Mouse (Mus musculus) MEL (cell line): ENCODE measurements around the gene Heg1. TPM values are rescaled to one million over a fixed set of nuclear protein-coding genes. Genes with fewer than 3 reads are reported as not detected.

Source experiments
- DNase-seq: peaks from one replicate; pipeline ENCODE4 v3.0.0; 2011; ENCODE audit warnings: low read depth, low spot score
- H3K27ac ChIP-seq: 2 replicates; pipeline ENCODE4 v1.5.1; 2012; ENCODE audit warnings: low read depth, mild to moderate bottlenecking, control low read depth, low read length, moderate library complexity; ENCODE audit not compliant: control insufficient read depth
- H3K27me3 ChIP-seq, 2 experiments: fragments of 150-350 bp in 1 of 2; sonication (generic) in 1 of 2; 2 replicates each; pipeline ENCODE4 v1.6.1; 2012; ENCODE audit warnings: low read length in 2 of 2, mild to moderate bottlenecking in 2 of 2, improper control_type of control experiment in 1 of 2, moderate library complexity in 1 of 2; ENCODE audit not compliant: insufficient read depth in 2 of 2, control insufficient read depth in 1 of 2
- H3K36me3 ChIP-seq, 2 experiments: 2 replicates each; pipeline ENCODE4 v1.6.1; 2012 to 2014; ENCODE audit warnings: low read length in 2 of 2, improper control_type of control experiment in 1 of 2, inconsistent platforms in 1 of 2, mild to moderate bottlenecking in 1 of 2; ENCODE audit not compliant: insufficient read depth in 2 of 2, control insufficient read depth in 1 of 2
- H3K4me1 ChIP-seq, 2 experiments: fragments of 150-350 bp in 1 of 2; sonication (generic) in 1 of 2; 2 replicates each; pipeline ENCODE4 v1.6.1; 2012; ENCODE audit warnings: low read length in 2 of 2, improper control_type of control experiment in 1 of 2, mild to moderate bottlenecking in 1 of 2; ENCODE audit not compliant: insufficient read depth in 2 of 2, control insufficient read depth in 1 of 2
- H3K4me3 ChIP-seq, 2 experiments: fragments of 150-350 bp in 1 of 2; sonication (generic) in 1 of 2; 2 replicates each; pipeline ENCODE4 v1.5.1; 2012; ENCODE audit warnings: low read depth in 2 of 2, low read length in 2 of 2, mild to moderate bottlenecking in 2 of 2, moderate library complexity in 2 of 2, control low read depth in 1 of 2, improper control_type of control experiment in 1 of 2; ENCODE audit not compliant: control insufficient read depth in 1 of 2, insufficient read depth in 1 of 2
- H3K79me2 ChIP-seq: 2 replicates; pipeline ENCODE4 v1.6.1; 2012; ENCODE audit warnings: mild to moderate bottlenecking, low read length, moderate library complexity; ENCODE audit not compliant: control insufficient read depth, poor library complexity, insufficient read depth
- H3K9ac ChIP-seq: 2 replicates; pipeline ENCODE4 v1.6.1; 2012; ENCODE audit warnings: low read depth, mild to moderate bottlenecking, control low read depth, low read length, moderate library complexity; ENCODE audit not compliant: control insufficient read depth, poor library complexity, severe bottlenecking
- H3K9me3 ChIP-seq: fragments of 150-350 bp; sonication (generic); replicated peaks from 2 replicates; pipeline ENCODE4 v1.6.1; 2012; ENCODE audit warnings: mild to moderate bottlenecking, low read length, improper control_type of control experiment, moderate library complexity; ENCODE audit not compliant: insufficient read depth
- BHLHE40 ChIP-seq: IDR thresholded peaks from 2 replicates; pipeline ENCODE4 v1.6.1; 2012; ENCODE audit warnings: low read depth, mild to moderate bottlenecking, inconsistent platforms, low read length, improper control_type of control experiment, borderline replicate concordance
- CHD1 ChIP-seq: IDR thresholded peaks from 2 replicates; pipeline ENCODE4 v1.6.1; 2012; ENCODE audit warnings: low read depth, mild to moderate bottlenecking, inconsistent platforms, low read length, improper control_type of control experiment
- CTCF ChIP-seq, 3 experiments: IDR thresholded peaks in 2 of 3; conservative IDR thresholded peaks in 1 of 3; 2 replicates each; pipeline ENCODE4 v1.5.1; 2011 to 2012; ENCODE audit warnings: low read length in 3 of 3, low read depth in 2 of 3, mild to moderate bottlenecking in 2 of 3, improper control_type of control experiment in 1 of 3, inconsistent platforms in 1 of 3, mixed read lengths in 1 of 3, moderate library complexity in 1 of 3; ENCODE audit not compliant: control insufficient read depth in 1 of 3, insufficient read depth in 1 of 3, poor library complexity in 1 of 3, severe bottlenecking in 1 of 3
- EP300 ChIP-seq, 2 experiments: IDR thresholded peaks; 2 replicates each; pipeline ENCODE4 v1.6.1; 2011; ENCODE audit warnings: improper control_type of control experiment in 2 of 2, low read length in 2 of 2, low read depth in 1 of 2, mild to moderate bottlenecking in 1 of 2
- GABPA ChIP-seq: IDR thresholded peaks from 2 replicates; pipeline ENCODE4 v1.6.1; 2012; ENCODE audit warnings: low read depth, mild to moderate bottlenecking, inconsistent platforms, low read length, improper control_type of control experiment, moderate library complexity
- GATA1 ChIP-seq: IDR thresholded peaks from 2 replicates; pipeline ENCODE4 v1.6.1; 2011; ENCODE audit warnings: low read depth, low read length, improper control_type of control experiment
- HCFC1 ChIP-seq: IDR thresholded peaks from 2 replicates; pipeline ENCODE4 v1.6.1; 2012; ENCODE audit warnings: low read depth, mild to moderate bottlenecking, inconsistent platforms, low read length, improper control_type of control experiment, moderate library complexity
- MAX ChIP-seq: IDR thresholded peaks from 2 replicates; pipeline ENCODE4 v1.6.1; 2011; ENCODE audit warnings: low read length, improper control_type of control experiment
- POLR2A ChIP-seq, 2 experiments: IDR thresholded peaks; 2 replicates each; pipeline ENCODE4 v1.6.1; 2011 to 2012; ENCODE audit warnings: low read length in 2 of 2, mild to moderate bottlenecking in 2 of 2, control low read depth in 1 of 2, improper control_type of control experiment in 1 of 2, low read depth in 1 of 2, moderate library complexity in 1 of 2; ENCODE audit not compliant: control insufficient read depth in 1 of 2, insufficient read depth in 1 of 2, poor library complexity in 1 of 2
- RAD21 ChIP-seq: IDR thresholded peaks from 2 replicates; pipeline ENCODE4 v1.6.1; 2011; ENCODE audit warnings: mild to moderate bottlenecking, low read depth, low read length, improper control_type of control experiment
- RCOR1 ChIP-seq: IDR thresholded peaks from 2 replicates; pipeline ENCODE4 v1.6.1; 2012; ENCODE audit warnings: low read depth, mild to moderate bottlenecking, inconsistent platforms, low read length, improper control_type of control experiment
- SIN3A ChIP-seq: IDR thresholded peaks from 2 replicates; pipeline ENCODE4 v1.6.1; 2012; ENCODE audit warnings: low read length, improper control_type of control experiment, inconsistent platforms
- TAL1 ChIP-seq: IDR thresholded peaks from 2 replicates; pipeline ENCODE4 v1.6.1; 2012; ENCODE audit warnings: mild to moderate bottlenecking, inconsistent platforms, low read length, moderate library complexity, mixed read lengths
- TCF12 ChIP-seq: IDR thresholded peaks from 2 replicates; pipeline ENCODE4 v1.6.1; 2014; ENCODE audit warnings: low read depth, mild to moderate bottlenecking, inconsistent platforms, low read length, improper control_type of control experiment, moderate library complexity
- UBTF ChIP-seq: IDR thresholded peaks from 2 replicates; pipeline ENCODE4 v1.6.1; 2012; ENCODE audit warnings: low read depth, mild to moderate bottlenecking, inconsistent platforms, low read length, improper control_type of control experiment, moderate library complexity, borderline replicate concordance; ENCODE audit not compliant: insufficient read depth
- USF1 ChIP-seq: IDR thresholded peaks from 2 replicates; pipeline ENCODE4 v1.6.1; 2014; ENCODE audit warnings: low read depth, mild to moderate bottlenecking, inconsistent platforms, low read length, improper control_type of control experiment, moderate library complexity
- USF2 ChIP-seq, 2 experiments: IDR thresholded peaks; 2 replicates each; pipeline ENCODE4 v1.6.1; 2011 to 2012; ENCODE audit warnings: improper control_type of control experiment in 2 of 2, low read length in 2 of 2, borderline replicate concordance in 1 of 2, inconsistent platforms in 1 of 2, low read depth in 1 of 2, mild to moderate bottlenecking in 1 of 2; ENCODE audit not compliant: insufficient read depth in 1 of 2
- ZC3H11A ChIP-seq: IDR thresholded peaks from 2 replicates; pipeline ENCODE4 v1.6.1; 2012; ENCODE audit warnings: low read depth, mild to moderate bottlenecking, inconsistent platforms, low read length, improper control_type of control experiment
- ZKSCAN1 ChIP-seq: IDR thresholded peaks from 2 replicates; pipeline ENCODE4 v1.6.1; 2012; ENCODE audit warnings: low read depth, mild to moderate bottlenecking, inconsistent platforms, low read length, improper control_type of control experiment, moderate library complexity
- ZNF384 ChIP-seq: IDR thresholded peaks from 2 replicates; pipeline ENCODE4 v1.6.1; 2012; ENCODE audit warnings: low read depth, mild to moderate bottlenecking, inconsistent platforms, low read length, improper control_type of control experiment
- polyA plus RNA-seq, 2 experiments: library from polyadenylated mRNA; stranded (reverse) in 1 of 2; unstranded in 1 of 2; fragments of >175 nt in 1 of 2; fragments of >200 nt in 1 of 2; gene quantifications; 2 replicates each; pipeline versions ENCODE4 v1.2.1 to v1.2.4; 2012; ENCODE audit warnings: low replicate concordance in 2 of 2, low read depth in 1 of 2; ENCODE audit not compliant: insufficient read length in 2 of 2, insufficient read depth in 1 of 2, missing spikeins in 1 of 2
- total RNA-seq: library from RNA; depleted of rRNA; stranded (reverse); fragments of 300-350 nt; gene quantifications from 2 replicates; pipeline ENCODE4 v1.2.3, GENCODE M21; 2012

The Heg1 gene
- total and polyA plus RNA-seq, 3 experiments: 4.1 to 72.0 (median 6.9) TPM

DNA sequence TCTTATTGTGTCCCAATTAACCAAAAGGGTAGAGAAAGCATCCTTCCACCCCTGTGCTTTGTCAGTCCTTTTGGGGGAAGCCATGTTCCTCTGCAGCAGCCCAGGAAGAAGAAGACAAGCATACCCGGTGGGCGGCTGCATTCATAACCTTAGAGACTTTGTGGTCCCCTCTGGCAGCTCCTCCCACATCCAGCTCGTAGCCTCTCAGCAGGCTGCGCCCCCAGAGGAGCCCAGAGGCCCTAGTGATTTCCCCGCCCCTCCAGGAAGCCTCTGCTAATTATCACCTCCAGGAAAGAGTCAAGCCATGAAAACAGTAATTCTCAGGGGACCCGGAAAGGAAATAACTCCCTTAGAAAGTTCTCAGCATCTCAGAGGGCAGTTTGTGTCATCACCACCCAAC lies 21.1 kb downstream of the Heg1 start:
- Histone ChIP-seq H3K9ac (no peak overlapping the region), H3K36me3 (no peaks in the 10 kb centered on the region), H3K79me2 (no peaks in the 10 kb centered on the region), H3K9me3 (no peaks in the 10 kb centered on the region), H3K27me3 (no peaks in the 10 kb centered on the region), H3K4me1 (no peaks in the 10 kb centered on the region), H3K4me3 (no peak overlapping the region), H3K27ac (no peak overlapping the region)
- TF ChIP-seq ZC3H11A: no peak
- DNase-seq: no peak

DNA sequence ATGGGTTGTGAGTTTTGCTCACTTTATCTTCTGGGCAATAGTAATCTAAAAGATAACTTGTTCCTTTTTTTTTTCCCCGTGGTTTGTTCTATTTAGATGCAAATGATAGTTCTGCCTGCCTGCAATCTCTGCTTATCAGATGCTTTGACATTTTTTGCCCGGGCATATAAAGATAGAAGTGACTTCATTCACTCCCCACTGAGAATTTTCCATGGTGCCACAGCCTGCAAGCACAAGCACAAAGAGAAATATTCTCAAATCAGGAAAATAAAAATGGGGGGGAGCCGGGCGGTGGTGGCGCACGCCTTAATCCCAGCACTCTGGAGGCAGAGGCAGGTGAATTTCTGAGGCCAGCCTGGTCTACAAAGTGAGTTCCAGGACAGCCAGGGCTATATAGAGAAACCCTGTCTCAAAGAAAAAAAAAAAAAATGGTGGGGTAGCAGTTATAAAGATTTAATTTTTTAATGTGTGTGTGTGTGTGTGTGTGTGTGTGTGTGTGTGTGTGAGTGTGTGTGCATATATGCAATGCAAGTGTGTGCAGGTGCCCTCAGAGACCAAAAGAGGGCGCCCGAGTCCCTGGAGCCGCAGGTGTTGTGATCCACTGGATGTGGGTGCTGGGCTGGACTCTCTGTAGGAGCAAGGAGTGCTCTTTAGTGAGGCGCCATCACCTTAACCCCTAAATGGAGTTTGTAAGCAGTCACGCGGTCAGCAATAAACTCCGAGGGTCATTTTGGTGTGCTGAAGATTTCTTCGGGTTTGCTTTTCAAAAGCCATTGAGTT lies 22.1 kb downstream of the Heg1 start:
- H3K36me3 ChIP-seq: no peaks in the 10 kb centered on the region
- no peak for DNase-seq
- TF ChIP-seq USF1 (no peak), RCOR1 (peak; percentile 38; the same call in 1 of the 2 replicates), ZNF384 (peak; percentile 23; the same call in 1 of the 2 replicates), RAD21 (no peak; the same call in 1 of the 2 replicates), GATA1 (peak; percentile 14; the same call in 1 of the 2 replicates), CTCF (IDR thresholded peaks at IDR 0.05 in 2 of 3, conservative IDR thresholded peaks at IDR 0.05 in 1 of 3; ENCODE audit: control insufficient read depth in 1 of 3, insufficient read depth in 1 of 3, low read depth in 2 of 3, low read length in 3 of 3, poor library complexity in 1 of 3, severe bottlenecking in 1 of 3) (peak in 1 of 3 experiments; percentile 14; a peak in 2 of 6 replicates), CHD1 (no peak)
- H3K27ac ChIP-seq: no peak overlapping the region
- H3K27me3 ChIP-seq: no peaks in the 10 kb centered on the region
- no peaks in the 10 kb centered on the region for H3K4me1 ChIP-seq
- no peak overlapping the region for H3K4me3 ChIP-seq
- no peaks in the 10 kb centered on the region for H3K79me2 ChIP-seq
- no peak overlapping the region for H3K9ac ChIP-seq
- no peaks in the 10 kb centered on the region for H3K9me3 ChIP-seq

DNA sequence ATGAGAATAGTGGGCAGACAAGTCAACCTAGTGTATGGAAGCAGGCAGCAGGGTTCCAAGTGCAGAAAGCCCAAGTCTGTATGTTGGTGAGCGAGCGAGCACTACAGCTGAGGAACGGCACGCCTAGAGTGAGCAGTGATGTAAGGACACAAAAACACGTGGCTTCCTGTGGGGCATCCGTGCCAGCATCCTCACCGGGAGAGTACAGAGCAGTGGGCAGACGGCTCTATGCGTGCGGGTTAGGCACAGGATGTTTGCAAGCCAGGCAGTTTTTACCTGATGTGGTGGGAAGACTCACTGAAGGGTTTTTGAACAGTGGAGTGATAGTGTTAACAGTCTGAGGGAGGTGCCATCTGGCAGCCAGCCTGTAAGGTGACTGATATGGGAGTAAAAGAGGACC lies 23.9 kb downstream of the Heg1 start:
- no peaks in the 10 kb centered on the region for H3K27me3 ChIP-seq
- no peaks in the 10 kb centered on the region for H3K9me3 ChIP-seq
- no peaks in the 10 kb centered on the region; a peak in 1 of 4 replicates for H3K36me3 ChIP-seq
- TF ChIP-seq GABPA (no peak), ZKSCAN1 (no peak), RAD21 (no peak), EP300 (IDR thresholded peaks at IDR 0.05; ENCODE audit: low read depth in 1 of 2, low read length in 2 of 2) (no peak), USF1 (no peak), UBTF (no peak), TCF12 (no peak), BHLHE40 (no peak), GATA1 (no peak), SIN3A (no peak), MAX (no peak), HCFC1 (no peak), ZNF384 (no peak), POLR2A (IDR thresholded peaks at IDR 0.05; ENCODE audit: control insufficient read depth in 1 of 2, insufficient read depth in 1 of 2, low read depth in 1 of 2, low read length in 2 of 2, poor library complexity in 1 of 2) (no peak), TAL1 (no peak), USF2 (IDR thresholded peaks at IDR 0.05; ENCODE audit: borderline replicate concordance in 1 of 2, insufficient read depth in 1 of 2, low read depth in 1 of 2, low read length in 2 of 2) (no peak)
- no peak for DNase-seq
- no peaks in the 10 kb centered on the region for H3K79me2 ChIP-seq
- H3K4me1 ChIP-seq: no peaks in the 10 kb centered on the region
- H3K4me3 ChIP-seq: no peak overlapping the region
- H3K27ac ChIP-seq: no peak overlapping the region
- H3K9ac ChIP-seq: no peak overlapping the region
